Mouse (Mus musculus) midbrain, embryonic 16.5 days (tissue): ENCODE data around the gene Pigc. TPM values are rescaled to one million over a fixed set of nuclear protein-coding genes. Genes with fewer than 3 reads are reported as not detected.

Source experiments
- ATAC-seq: fragments of 200-750 bp; cut with Nextera tagmentation; 2 replicates; pipeline ENCODE4 v1.8.0; 2017; ENCODE audit warnings: moderate TSS enrichment
- H3K27ac ChIP-seq: fragments of 300-500 bp; sonication (generic); 2 replicates; pipeline ENCODE4 v1.5.1; 2014; ENCODE audit warnings: mild to moderate bottlenecking, low read length, mixed read lengths
- H3K27me3 ChIP-seq: fragments of 300-500 bp; sonication (generic); 2 replicates; pipeline ENCODE4 v1.6.1; 2014; ENCODE audit warnings: low read depth, low read length, mixed read lengths; ENCODE audit not compliant: control insufficient read depth, insufficient read depth
- H3K36me3 ChIP-seq: fragments of 300-500 bp; sonication (generic); 2 replicates; pipeline ENCODE4 v1.6.1; 2014; ENCODE audit warnings: mild to moderate bottlenecking, low read length, moderate library complexity, mixed read lengths; ENCODE audit not compliant: control insufficient read depth, insufficient read depth
- H3K4me1 ChIP-seq: fragments of 300-500 bp; sonication (generic); 2 replicates; pipeline ENCODE4 v1.6.1; 2014; ENCODE audit warnings: mild to moderate bottlenecking, low read length, mixed read lengths; ENCODE audit not compliant: control insufficient read depth, insufficient read depth
- H3K4me2 ChIP-seq: fragments of 300-500 bp; sonication (generic); 2 replicates; pipeline ENCODE4 v1.6.1; 2014; ENCODE audit warnings: mild to moderate bottlenecking, low read length, mixed read lengths
- H3K4me3 ChIP-seq: fragments of 300-500 bp; sonication (generic); 2 replicates; pipeline ENCODE4 v1.5.1; 2014; ENCODE audit warnings: low read depth, mild to moderate bottlenecking, low read length, moderate library complexity, mixed read lengths
- H3K9ac ChIP-seq: fragments of 300-500 bp; sonication (generic); 2 replicates; pipeline ENCODE4 v1.6.1; 2014; ENCODE audit warnings: low read depth, low read length, mixed read lengths
- H3K9me3 ChIP-seq: fragments of 300-500 bp; sonication (generic); replicated peaks from 2 replicates; pipeline ENCODE4 v1.6.1; 2014; ENCODE audit warnings: mild to moderate bottlenecking, low read length, mixed read lengths; ENCODE audit not compliant: control insufficient read depth, poor library complexity, severe bottlenecking
- WGBS: fragments of 180-500 bp; shearing (Covaris S2); extraction: QIAGEN DNeasy Blood & Tissue Kit; methylation state at CpG from one replicate; pipeline ENCODE4 v1.1.7; 2014; 5-methylcytosine and 5-hydroxymethylcytosine counted together
- polyA plus RNA-seq: library from polyadenylated mRNA; unstranded; fragments of >200 nt; fragmentation: Nextera tagmentation; extraction: Ambion mirVana; gene quantifications from 2 replicates; pipeline ENCODE4 v1.2.1, GENCODE M21; 2015

Pigc gene
- polyA plus RNA-seq = 34.0 and 34.7 TPM in 2 replicates

DNA sequence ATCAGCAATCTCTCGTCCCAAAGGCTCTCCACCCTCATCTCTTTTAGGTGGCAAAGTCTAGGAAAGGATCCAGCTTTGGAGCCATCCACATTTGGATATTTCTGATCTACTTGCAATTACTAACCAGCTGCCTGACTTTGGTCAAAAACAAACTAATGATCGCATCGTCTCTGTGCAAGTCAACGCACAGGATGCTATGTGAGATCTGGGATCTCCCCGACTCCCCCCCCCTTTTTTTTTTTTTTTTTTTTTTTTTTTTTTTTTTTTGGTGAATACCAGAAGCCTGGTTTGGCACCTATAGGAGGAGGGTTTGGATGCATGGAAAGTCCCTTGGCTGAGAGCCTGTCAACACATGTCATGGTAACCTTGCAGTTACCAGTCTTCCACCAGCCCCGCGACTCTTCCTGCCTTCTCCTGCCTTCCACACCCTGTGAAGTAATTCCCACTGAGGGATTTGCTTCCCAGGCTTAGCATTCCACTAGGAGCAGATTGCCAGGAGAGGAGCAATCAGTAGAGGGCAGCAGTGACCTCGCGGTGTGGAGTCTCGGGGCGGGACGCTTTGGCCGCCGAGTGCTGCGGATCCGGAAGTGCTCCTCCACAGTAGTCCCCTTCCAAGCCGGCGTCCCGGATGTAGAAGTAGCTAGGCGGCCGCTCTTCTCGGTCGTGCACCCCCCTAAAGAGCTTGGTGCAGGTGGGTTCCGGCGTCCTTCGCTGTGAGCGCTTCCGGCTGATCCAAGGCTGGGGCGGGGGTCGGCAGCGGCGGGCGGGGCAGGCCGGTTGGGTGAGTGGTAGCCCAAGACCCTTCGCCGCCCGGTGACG lies at the start of gene Pigc:
TSS of gene Pigc (plus strand) at position 598 of the 819 bp plus-strand sequence.
- H3K4me3 ChIP-seq = peak within 1 kb of the TSS; percentile 66
- 4% methylated on average over 38 of the region's 38 CpGs for WGBS
- no peaks in the 10 kb centered on the region for H3K36me3 ChIP-seq
- H3K27me3 ChIP-seq = no peaks in the 10 kb centered on the region
- H3K27ac ChIP-seq = peak within 1 kb of the TSS; percentile 82
- peak within 1 kb of the TSS; percentile 71 for H3K4me2 ChIP-seq
- no peaks in the 10 kb centered on the region for H3K9me3 ChIP-seq
- peak within 1 kb of the TSS; percentile 85 for H3K9ac ChIP-seq
- peaks cover 12% of the 10 kb centered on the region for H3K4me1 ChIP-seq
- ATAC-seq = peak; percentile 100

DNA sequence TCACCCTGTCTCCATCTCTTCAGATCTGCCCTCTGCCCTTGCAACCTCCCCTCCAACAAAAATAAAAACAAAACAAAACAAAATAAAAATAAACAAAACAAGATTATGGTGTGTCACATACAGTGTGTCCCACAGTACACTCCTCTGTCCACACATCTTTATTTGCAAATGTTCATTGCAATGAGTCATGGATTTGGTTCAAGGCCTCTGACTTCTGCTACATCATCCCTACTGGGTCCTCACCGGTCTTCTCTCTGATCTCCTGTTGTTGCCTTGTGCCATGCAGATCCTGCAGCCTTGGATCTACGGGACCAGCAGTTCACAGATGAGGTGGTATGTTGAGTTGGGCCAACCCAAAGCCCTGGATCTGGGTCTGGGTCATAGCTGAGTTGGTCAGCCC lies 49.4 kb upstream of the Pigc start:
- Histone ChIP-seq H3K27me3 (no peaks in the 10 kb centered on the region), H3K27ac (no peak overlapping the region), H3K4me3 (no peak overlapping the region), H3K4me2 (no peak overlapping the region), H3K9ac (no peak overlapping the region), H3K4me1 (no peaks in the 10 kb centered on the region), H3K9me3 (no peaks in the 10 kb centered on the region), H3K36me3 (no peaks in the 10 kb centered on the region)
- ATAC-seq = no peak
- WGBS = 95% methylated on average over 2 of the region's 2 CpGs

DNA sequence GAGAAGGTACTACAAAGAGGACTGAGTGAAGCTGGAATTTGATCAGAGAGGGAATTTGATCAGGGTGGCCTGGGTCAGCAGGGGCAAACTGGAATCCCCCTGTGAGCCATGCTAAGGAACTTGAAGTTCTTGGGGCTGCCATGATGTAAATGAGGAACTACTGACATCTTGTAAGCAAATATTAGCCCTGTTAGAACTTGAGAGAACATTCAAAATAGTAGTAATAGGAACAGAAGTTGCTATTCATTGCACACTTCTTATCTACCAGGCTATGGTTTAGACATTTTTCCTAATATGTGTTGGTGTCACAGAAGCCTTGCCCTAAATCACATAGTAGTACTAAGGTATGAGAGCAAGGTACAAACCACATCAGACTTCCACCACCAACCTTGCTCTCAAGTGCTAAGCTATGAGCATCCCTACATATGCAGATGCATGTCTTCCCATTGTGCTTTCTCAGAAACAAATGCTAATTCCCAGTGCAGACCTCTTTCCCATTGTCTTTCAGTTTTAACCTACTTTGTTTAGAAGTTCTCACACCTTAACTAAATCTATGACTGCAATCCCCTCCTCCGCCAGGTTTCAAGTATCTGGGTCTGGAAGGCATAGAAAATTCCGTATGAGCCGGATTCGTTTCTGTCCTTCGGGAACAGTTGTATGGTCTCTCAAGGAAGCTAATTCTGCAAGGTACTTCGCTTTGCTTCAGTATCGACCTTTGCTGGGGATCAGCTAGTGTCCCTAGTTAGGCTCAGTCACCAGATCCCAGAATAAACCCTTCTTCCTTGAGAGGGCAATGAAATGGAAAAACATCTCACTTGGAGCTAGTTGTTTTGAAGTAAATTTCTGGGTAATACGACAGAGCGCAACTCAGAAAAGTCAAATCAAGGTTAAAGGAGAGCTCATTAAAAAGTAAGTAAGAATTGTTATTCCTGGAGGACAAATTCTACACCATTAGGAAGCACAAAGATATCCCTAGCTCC lies 48.2 kb upstream of the Pigc start:
- WGBS = 86% methylated on average over 9 of the region's 9 CpGs
- Histone ChIP-seq H3K9ac (no peak overlapping the region), H3K36me3 (no peaks in the 10 kb centered on the region), H3K4me1 (no peaks in the 10 kb centered on the region), H3K4me3 (no peak overlapping the region), H3K4me2 (no peak overlapping the region), H3K27me3 (no peaks in the 10 kb centered on the region), H3K9me3 (no peaks in the 10 kb centered on the region), H3K27ac (no peak overlapping the region)
- ATAC-seq = no peak

DNA sequence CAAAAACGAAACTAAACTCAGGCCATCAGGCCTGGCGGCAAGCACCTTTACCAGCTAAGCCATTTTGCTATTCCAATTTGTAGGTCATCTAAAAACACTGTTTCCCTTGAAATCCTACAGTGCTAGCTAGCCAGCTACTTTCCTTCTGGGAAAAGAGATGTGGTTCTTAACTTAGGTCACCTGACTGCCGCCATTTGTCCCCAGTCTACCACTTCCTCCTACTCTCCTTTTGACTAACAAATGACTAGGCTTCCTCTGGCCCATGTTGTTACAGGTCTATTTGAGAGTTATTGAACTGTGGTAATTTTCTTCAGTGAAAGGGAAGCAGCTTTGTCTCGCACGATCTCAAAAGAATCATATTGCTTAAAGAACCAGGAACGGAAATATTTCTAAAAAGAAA lies 47.1 kb upstream of the Pigc start:
- no peak for ATAC-seq
- Histone ChIP-seq H3K4me1 (no peaks in the 10 kb centered on the region), H3K9me3 (no peaks in the 10 kb centered on the region), H3K27me3 (no peaks in the 10 kb centered on the region), H3K4me3 (no peak overlapping the region), H3K4me2 (no peak overlapping the region), H3K27ac (no peak overlapping the region), H3K36me3 (no peaks in the 10 kb centered on the region), H3K9ac (no peak overlapping the region)
- WGBS = 77% methylated on average over 6 of the region's 6 CpGs

DNA sequence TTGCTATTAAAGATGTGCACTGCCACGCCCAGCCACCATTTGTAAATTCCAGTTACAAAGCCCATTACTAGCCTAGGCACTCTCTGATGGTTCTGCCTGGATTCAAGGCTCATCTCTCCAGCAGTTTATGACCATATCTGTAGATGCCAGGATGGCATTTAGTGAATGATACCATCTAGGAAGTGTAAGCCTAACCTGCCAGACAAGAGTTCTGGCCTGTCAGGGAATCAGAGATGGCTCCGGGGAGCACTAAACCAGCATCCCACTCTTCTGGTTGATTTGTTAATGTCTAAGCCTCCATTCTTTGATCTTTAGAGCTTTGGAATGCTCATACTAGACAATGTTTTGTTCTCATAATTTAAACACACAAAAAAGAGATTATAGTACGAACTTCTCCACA lies 44.7 kb upstream of the Pigc start:
- WGBS = 43% methylated on average over 3 of the region's 3 CpGs
- no peaks in the 10 kb centered on the region for H3K36me3 ChIP-seq
- H3K4me1 ChIP-seq = no peaks in the 10 kb centered on the region
- H3K9ac ChIP-seq = no peak overlapping the region
- H3K9me3 ChIP-seq = no peaks in the 10 kb centered on the region
- H3K4me2 ChIP-seq = no peak overlapping the region
- no peak overlapping the region for H3K27ac ChIP-seq
- H3K27me3 ChIP-seq = no peaks in the 10 kb centered on the region
- no peak overlapping the region for H3K4me3 ChIP-seq
- ATAC-seq = no peak

DNA sequence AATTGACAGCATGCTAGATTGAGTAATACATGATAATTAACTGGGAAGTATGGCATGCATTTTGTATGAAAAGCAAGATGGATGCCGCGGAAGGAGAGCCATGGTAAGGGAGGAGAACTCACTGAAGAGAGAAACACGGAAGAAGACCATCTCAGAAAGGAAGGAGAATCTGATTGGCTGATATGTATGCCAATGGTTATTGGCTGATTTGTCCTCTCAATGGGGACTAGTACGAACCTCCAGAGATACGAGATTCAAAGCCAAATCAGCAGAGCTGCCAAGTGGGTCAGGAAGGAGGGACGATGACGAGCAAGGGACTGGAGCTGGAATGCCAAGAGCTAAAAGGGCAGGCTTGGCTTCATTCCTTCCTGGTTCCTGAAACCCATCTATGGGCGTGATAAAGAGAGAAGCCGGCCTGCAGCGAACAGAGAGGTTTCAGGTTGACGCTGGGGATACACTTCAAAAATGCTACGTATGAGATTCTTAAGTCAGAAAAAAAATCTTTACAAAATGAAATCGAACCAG lies 43.6 kb upstream of the Pigc start:
- Histone ChIP-seq H3K4me1 (no peaks in the 10 kb centered on the region), H3K36me3 (no peaks in the 10 kb centered on the region), H3K9me3 (no peaks in the 10 kb centered on the region), H3K4me2 (no peak overlapping the region), H3K4me3 (no peak overlapping the region), H3K27me3 (no peaks in the 10 kb centered on the region), H3K9ac (no peak overlapping the region), H3K27ac (no peak overlapping the region)
- WGBS = 88% methylated on average over 13 of the region's 13 CpGs
- no peak for ATAC-seq

DNA sequence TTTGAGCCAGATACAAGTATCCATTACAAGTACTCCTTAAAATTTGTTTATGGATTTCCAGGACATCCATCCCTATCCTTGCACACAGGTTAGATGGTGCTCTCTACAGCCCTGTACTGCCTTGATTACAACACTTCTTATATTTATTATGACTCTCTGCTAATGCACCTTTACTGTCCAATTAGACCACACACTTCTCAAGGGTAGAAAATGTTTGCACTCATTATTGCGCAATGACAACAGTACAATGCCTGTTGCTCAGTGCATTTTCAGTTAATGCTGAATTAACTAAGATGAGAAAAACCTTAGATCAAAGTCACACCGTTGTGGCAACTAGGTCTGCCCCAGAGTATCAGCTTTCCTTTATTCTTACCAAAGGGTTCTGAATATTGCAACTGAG lies 41.0 kb upstream of the Pigc start:
- ATAC-seq = no peak
- no peaks in the 10 kb centered on the region for H3K27me3 ChIP-seq
- H3K4me2 ChIP-seq = no peak overlapping the region
- WGBS = 83% methylated on average over 2 of the region's 2 CpGs
- H3K36me3 ChIP-seq = no peaks in the 10 kb centered on the region
- H3K4me1 ChIP-seq = no peaks in the 10 kb centered on the region
- no peaks in the 10 kb centered on the region for H3K9me3 ChIP-seq
- H3K4me3 ChIP-seq = no peak overlapping the region
- no peak overlapping the region for H3K9ac ChIP-seq
- H3K27ac ChIP-seq = no peak overlapping the region

DNA sequence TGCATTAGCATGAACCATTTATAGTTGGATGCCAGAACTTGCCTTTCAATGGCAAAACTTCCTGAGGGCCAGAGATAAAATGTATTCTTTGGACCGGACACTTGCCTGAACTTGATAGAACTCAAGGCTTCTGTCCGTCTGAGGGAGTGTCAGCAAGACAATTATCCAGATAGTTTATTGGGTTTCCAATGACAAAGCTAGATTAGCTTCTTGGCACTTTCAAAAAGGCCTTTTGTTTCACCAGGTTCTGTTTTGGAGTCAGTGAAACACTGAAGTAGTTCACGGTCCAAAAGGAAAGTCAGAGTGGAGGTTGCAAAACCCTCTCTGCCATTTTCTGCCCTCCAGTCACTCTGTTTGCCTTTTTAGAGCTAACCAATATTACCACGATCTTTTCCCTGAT lies 37.7 kb upstream of the Pigc start:
- Histone ChIP-seq H3K4me1 (no peaks in the 10 kb centered on the region), H3K27ac (no peak overlapping the region), H3K36me3 (no peaks in the 10 kb centered on the region), H3K9me3 (no peaks in the 10 kb centered on the region), H3K4me3 (no peak overlapping the region), H3K9ac (no peak overlapping the region), H3K4me2 (no peak overlapping the region), H3K27me3 (no peaks in the 10 kb centered on the region)
- ATAC-seq = no peak
- 80% methylated on average over 4 of the region's 4 CpGs for WGBS
